Mouse (Mus musculus) adrenal gland, postnatal 14 days (tissue): ENCODE measurements around the gene Sf3b1. TPM values are rescaled to one million over a fixed set of nuclear protein-coding genes. Genes with fewer than 3 reads are reported as not detected.

ENCODE experiments used
- DNase-seq: peaks from one replicate; pipeline ENCODE4 v3.0.0; 2021; ENCODE audit warnings: mixed read lengths
- total RNA-seq: library from RNA; stranded (reverse); gene quantifications from 2 replicates; pipeline ENCODE4 v1.2.3, GENCODE M21; 2021

The Sf3b1 gene
- total RNA-seq, 1 experiment from 2014 or later: 124 TPM

- DNase-seq: no peak
These were observed 1.4 kb upstream of the Sf3b1 start for GRCm38 (mm10) chr1:55028512-55029249.

- DNase-seq: no peak
These were observed 685 bp upstream of the Sf3b1 start for GRCm38 (mm10) chr1:55027966-55028365.

GRCm38 (mm10) chr1:55026444-55027252, 633 bp downstream of the Sf3b1 start:
- peak; percentile 61 for DNase-seq

GRCm38 (mm10) chr1:55025656-55026430, 1.4 kb downstream of the Sf3b1 start:
- DNase-seq: no peak

- no peak for DNase-seq
These were observed 5.4 kb downstream of the Sf3b1 start for GRCm38 (mm10) chr1:55021907-55022306.

- no peak for DNase-seq
These were observed 14.8 kb downstream of the Sf3b1 start for GRCm38 (mm10) chr1:55012513-55012912.

GRCm38 (mm10) chr1:55008313-55008712, 19.0 kb downstream of the Sf3b1 start:
- peak; percentile 19 for DNase-seq

- DNase-seq: peak; percentile 32
These were observed 33.7 kb downstream of the Sf3b1 start for GRCm38 (mm10) chr1:54993581-54993980.

GRCm38 (mm10) chr1:54986248-54986647, 41.0 kb downstream of the Sf3b1 start:
- DNase-seq: no peak

GRCm38 (mm10) chr1:54985831-54986230, 41.5 kb downstream of the Sf3b1 start:
- no peak for DNase-seq

GRCm38 (mm10) chr1:54984154-54984553, 43.1 kb downstream of the Sf3b1 start:
- no peak for DNase-seq

GRCm38 (mm10) chr1:54983339-54983738, 43.9 kb downstream of the Sf3b1 start:
- DNase-seq: peak; percentile 63

GRCm38 (mm10) chr1:54982636-54983035, 44.6 kb downstream of the Sf3b1 start:
- DNase-seq: no peak

GRCm38 (mm10) chr1:54979226-54979984, 47.9 kb downstream of the Sf3b1 start:
- DNase-seq: no peak

GRCm38 (mm10) chr1:54971687-54972404, 55.4 kb downstream of the Sf3b1 start:
- DNase-seq: no peak

- no peak for DNase-seq
These were observed 60.4 kb downstream of the Sf3b1 start for GRCm38 (mm10) chr1:54966858-54967257.

- DNase-seq: no peak
These were observed 61.9 kb downstream of the Sf3b1 start for GRCm38 (mm10) chr1:54965159-54965995.

GRCm38 (mm10) chr1:54961724-54962123, 65.6 kb downstream of the Sf3b1 start:
- no peak for DNase-seq

GRCm38 (mm10) chr1:54960613-54961165, 66.6 kb downstream of the Sf3b1 start:
- DNase-seq: no peak

GRCm38 (mm10) chr1:54958525-54958924, 68.8 kb downstream of the Sf3b1 start:
- DNase-seq: no peak
